Mouse (Mus musculus) forelimb bud, embryonic 11.5 days (tissue): Measurements from ENCODE around the gene Cyb5rl.
A peak's percentile ranks its signal among the peaks of the same experiment; 100 is the strongest.
"Not testable (repeated sequence)": the region's sequence is repeated elsewhere in the genome, so short reads cannot be mapped to it uniquely, and the experiment has no call there.

ENCODE experiments used
- DNase-seq: peaks from one replicate; pipeline ENCODE4 v3.0.0-alpha.2; 2012; ENCODE audit warnings: low read depth, low spot score

Gene Cyb5rl

GRCm38 (mm10) chr4:107109181-107109580 is 42.4 kb downstream of the Cyb5rl start:
- not testable (repeated sequence) for DNase-seq

DNA sequence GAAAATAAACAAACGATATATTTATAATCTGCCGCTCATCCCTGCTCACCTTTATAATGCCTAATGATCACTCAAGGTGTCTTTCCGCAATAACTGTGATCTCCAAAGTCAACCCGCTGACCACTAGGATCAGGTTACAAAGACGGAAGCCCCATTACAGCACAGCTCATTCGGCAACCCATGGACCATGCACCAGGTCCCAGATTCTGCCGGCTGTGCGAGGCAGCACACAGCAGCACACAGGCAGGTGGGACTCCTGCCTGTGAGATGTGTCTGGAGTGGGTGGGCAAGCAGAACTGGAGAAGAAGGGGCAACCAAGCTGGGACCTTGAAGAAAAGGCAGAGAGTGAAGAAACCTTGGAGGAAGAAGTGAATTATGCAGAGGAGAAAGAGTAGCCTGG is 47.5 kb downstream of the Cyb5rl start:
- DNase-seq, result no peak

DNA sequence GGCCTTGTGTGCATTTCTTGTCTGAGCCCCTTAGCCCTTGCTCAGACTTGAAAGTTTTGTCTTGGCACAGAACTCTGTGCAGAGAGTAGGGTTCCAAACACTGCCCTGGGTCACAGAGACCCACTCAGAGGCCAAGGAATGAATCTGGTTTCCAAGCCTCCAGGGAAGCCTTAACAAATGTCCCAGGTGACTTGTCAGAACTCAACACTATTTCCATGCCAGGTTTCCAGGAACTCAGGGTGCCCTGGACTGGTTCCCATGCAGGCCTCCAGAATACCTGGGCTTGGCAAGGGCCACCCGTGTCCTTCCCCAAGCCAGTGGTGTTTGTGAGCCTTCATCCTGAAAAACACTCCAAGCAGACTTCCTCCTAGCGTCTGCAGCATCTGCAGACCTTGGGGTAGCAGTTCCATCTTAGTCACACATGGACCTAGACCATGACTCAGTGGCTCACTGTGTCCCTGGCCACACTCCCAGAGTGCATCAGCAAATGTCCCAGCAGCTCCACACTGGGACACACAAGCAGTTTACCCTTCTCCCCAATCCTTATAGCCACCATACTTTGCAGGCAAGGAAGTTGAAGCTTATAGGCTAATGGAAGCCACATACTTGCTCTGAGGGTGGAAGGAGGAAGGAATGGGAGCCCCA is 51.1 kb downstream of the Cyb5rl start:
- no peak for DNase-seq

- DNase-seq, result no peak
Observed at GRCm38 (mm10) chr4:107119056-107119455, 52.3 kb downstream of the Cyb5rl start.

DNA sequence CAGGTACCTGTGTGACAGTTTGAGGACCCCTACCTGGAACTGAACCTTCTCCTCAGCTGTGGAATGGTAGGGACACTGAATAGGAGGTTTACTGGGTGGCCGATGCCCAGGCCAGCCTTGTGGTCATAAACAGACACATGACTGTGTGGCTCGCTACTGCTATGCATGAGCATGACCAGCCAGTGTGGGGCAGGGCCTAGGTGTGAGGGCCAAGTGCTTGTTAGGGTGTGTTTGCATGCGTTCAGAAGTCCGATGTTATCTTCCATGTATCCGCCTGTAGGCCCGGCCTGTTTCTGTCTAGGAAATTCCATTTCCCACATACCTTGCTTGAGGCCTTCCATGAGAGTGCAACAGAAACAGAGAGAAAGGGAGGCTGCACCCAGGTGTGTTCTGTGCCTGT is 53.9 kb downstream of the Cyb5rl start:
- no peak for DNase-seq

- peak; percentile 69 for DNase-seq
Observed at GRCm38 (mm10) chr4:107121165-107121943, 54.6 kb downstream of the Cyb5rl start.

- DNase-seq, result no peak
Observed at GRCm38 (mm10) chr4:107124376-107124775, 57.6 kb downstream of the Cyb5rl start.

GRCm38 (mm10) chr4:107125101-107125500 is 58.3 kb downstream of the Cyb5rl start:
- DNase-seq, result no peak

- no peak for DNase-seq
Observed at GRCm38 (mm10) chr4:107126389-107126788, 59.6 kb downstream of the Cyb5rl start.

GRCm38 (mm10) chr4:107126891-107127524 is 60.2 kb downstream of the Cyb5rl start:
- no peak for DNase-seq

- DNase-seq, result no peak
Observed at GRCm38 (mm10) chr4:107127901-107128669, 61.3 kb downstream of the Cyb5rl start.

GRCm38 (mm10) chr4:107129373-107129772 is 62.6 kb downstream of the Cyb5rl start:
- DNase-seq, result no peak

GRCm38 (mm10) chr4:107130534-107130933 is 63.7 kb downstream of the Cyb5rl start:
- DNase-seq, result no peak

DNA sequence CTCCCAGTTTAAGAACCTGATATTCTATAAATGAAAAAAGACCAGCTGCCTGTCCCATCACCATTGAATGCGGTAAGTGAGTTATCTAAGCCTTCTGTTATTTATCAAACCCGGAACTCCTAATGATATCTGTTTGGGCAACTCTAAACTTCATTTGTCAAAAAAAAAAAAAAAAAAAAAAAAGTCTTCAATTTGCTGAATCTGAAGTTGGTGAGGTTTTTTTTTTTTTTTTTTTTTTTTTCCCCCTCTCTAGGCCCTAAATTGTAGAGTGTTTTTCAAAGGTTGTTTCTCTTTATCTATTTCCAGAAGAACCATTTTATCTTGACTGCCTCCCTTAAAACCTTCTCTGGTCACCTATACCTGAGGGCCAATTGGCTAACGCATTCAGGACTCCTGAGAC is 68.1 kb downstream of the Cyb5rl start:
- DNase-seq, result no peak

GRCm38 (mm10) chr4:107135663-107136062 is 68.9 kb downstream of the Cyb5rl start:
- no peak for DNase-seq

DNA sequence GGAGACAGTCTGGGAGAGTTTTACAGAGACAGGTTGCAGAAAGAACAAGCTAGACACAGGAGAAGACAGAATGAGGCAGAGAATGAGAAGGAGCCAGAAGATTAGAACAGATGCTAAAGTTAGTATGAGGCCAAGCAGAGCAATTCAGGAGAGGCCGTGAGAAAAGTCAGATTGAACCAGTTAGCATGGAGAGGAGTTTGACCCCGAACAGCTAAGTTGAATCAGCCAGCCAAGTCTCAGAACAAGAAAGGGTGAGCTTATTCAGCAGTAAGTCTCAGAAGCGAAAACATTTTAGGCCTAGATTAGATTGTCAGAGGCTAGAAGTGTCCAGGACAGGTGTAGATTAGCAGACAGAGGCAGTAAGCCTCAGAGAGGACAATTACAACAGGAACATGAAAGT is 69.7 kb downstream of the Cyb5rl start:
- no peak for DNase-seq
